8 mouse cellular contexts compared by ENCODE assay signal in genomic region chr8:124792708-124793107, GRCm38 (mm10). TPM values are rescaled to one million over a fixed set of nuclear protein-coding genes. Genes with fewer than 3 reads are reported as not detected.
A peak's percentile ranks its signal among the peaks of the same experiment; 100 is the strongest.
DNase-seq lines count a peak whose midpoint lies in the region; ATAC-seq and TF ChIP-seq lines count a peak whose summit lies in the region.

Gene Trim67 (plus strand): TSS chr8:124793092.

- under 1% methylated on average over 34 of the region's 39 CpGs for WGBS in midbrain, embryonic 14.5 days
- WGBS in stomach, postnatal 0 days, result 1% methylated on average over 33 of the region's 39 CpGs

- H3K4me2 ChIP-seq in midbrain, embryonic 14.5 days (ENCODE audit: low read length), result peak within 1 kb of the TSS; percentile 68
- peak within 1 kb of the TSS; percentile 96 for H3K4me2 ChIP-seq in stomach, postnatal 0 days (replicated peaks; ENCODE audit: low read depth)

- ATAC-seq in midbrain, embryonic 14.5 days (ENCODE audit: low FRiP score, low TSS enrichment), result peak; percentile 92
- ATAC-seq in stomach, postnatal 0 days (ENCODE audit: low FRiP score, low TSS enrichment), result peak; percentile 67

- no peak within 1 kb of the TSS for H3K4me3 ChIP-seq in C2C12 (ENCODE audit: insufficient read depth, poor library complexity, severe bottlenecking)
- H3K4me3 ChIP-seq in cortical plate, adult 2 months (ENCODE audit: insufficient read depth, low read length), result peak within 1 kb of the TSS; percentile 55
- peak within 1 kb of the TSS; percentile 83 for H3K4me3 ChIP-seq in midbrain, embryonic 14.5 days (replicated peaks; ENCODE audit: low read depth, low read length)
- peak within 1 kb of the TSS; percentile 51 for H3K4me3 ChIP-seq in stomach, postnatal 0 days (ENCODE audit: low read depth, low read length)

- no peak for TF ChIP-seq CTCF in C2C12 (IDR thresholded peaks at IDR 0.05; ENCODE audit: control insufficient read depth, insufficient read depth, insufficient read length)
- no peak for TF ChIP-seq CTCF in cortical plate, adult 2 months (IDR thresholded peaks at IDR 0.05; ENCODE audit: extremely low read depth, insufficient read depth, low read length)
- no peak for TF ChIP-seq CTCF in stomach, postnatal 0 days (IDR thresholded peaks at IDR 0.05; ENCODE audit: low read depth)

- peak; percentile 34; the same call in 1 of the 2 replicates for TF ChIP-seq POLR2A in cortical plate, adult 2 months (IDR thresholded peaks at IDR 0.05; ENCODE audit: extremely low read depth, insufficient read depth, low read length)

- TF ChIP-seq EP300 in stomach, postnatal 0 days (optimal IDR thresholded peaks at IDR 0.05), result no peak

- peak; percentile 99 for DNase-seq in MN1 (ENCODE audit: low spot score)
- peak; percentile 55 for DNase-seq in heart, postnatal 4 days
- peak; percentile 46 to 54 for DNase-seq in layer of hippocampus, postnatal 36 days
- peak; percentile 96 for DNase-seq in midbrain, embryonic 14.5 days
- peak; percentile 61 for DNase-seq in stomach, postnatal 0 days (ENCODE audit: low spot score)
- DNase-seq in spleen, postnatal 36 days (ENCODE audit: low spot score in 2 of 2), result no peak

- H3K79me3 ChIP-seq in C2C12 (ENCODE audit: low read depth), result no peaks in the 10 kb centered on the region

- no peaks in the 10 kb centered on the region for H3K79me2 ChIP-seq in C2C12 (ENCODE audit: control insufficient read depth, insufficient read depth)

- no peak within 1 kb of the TSS for H3K27ac ChIP-seq in cortical plate, adult 2 months (ENCODE audit: insufficient read depth, low read length)
- H3K27ac ChIP-seq in midbrain, embryonic 14.5 days (replicated peaks; ENCODE audit: low read depth, low read length), result peak within 1 kb of the TSS; percentile 97
- H3K27ac ChIP-seq in stomach, postnatal 0 days (replicated peaks), result 0 out of 2 replicates have a peak within 1 kb of the TSS, but pooled peaks have one; percentile 13

- no peaks in the 10 kb centered on the region for H3K9me3 ChIP-seq in midbrain, embryonic 14.5 days (ENCODE audit: control insufficient read depth, low read length)
- H3K9me3 ChIP-seq in stomach, postnatal 0 days (ENCODE audit: control insufficient read depth, low read length), result no peaks in the 10 kb centered on the region

- H3K9ac ChIP-seq in midbrain, embryonic 14.5 days (replicated peaks; ENCODE audit: low read length), result peak within 1 kb of the TSS; percentile 84
- H3K9ac ChIP-seq in stomach, postnatal 0 days (ENCODE audit: low read length), result no peak within 1 kb of the TSS

- H3K4me1 ChIP-seq in cortical plate, adult 2 months (ENCODE audit: control insufficient read depth, insufficient read depth, low read length), result 0 out of 2 replicates have a peak, but pooled peaks cover 2% of the 10 kb centered on the region
- H3K4me1 ChIP-seq in midbrain, embryonic 14.5 days (ENCODE audit: control insufficient read depth, insufficient read depth, low read length), result peaks cover 41% of the 10 kb centered on the region
- H3K4me1 ChIP-seq in stomach, postnatal 0 days (replicated peaks; ENCODE audit: control insufficient read depth, insufficient read depth), result 0 out of 2 replicates have a peak, but pooled peaks cover 4% of the 10 kb centered on the region

- peaks cover 58% of the 10 kb centered on the region for H3K27me3 ChIP-seq in C2C12 (ENCODE audit: control insufficient read depth, insufficient read depth, insufficient read length)
- peaks cover 17% of the 10 kb centered on the region; the same call in 1 of the 2 replicates for H3K27me3 ChIP-seq in midbrain, embryonic 14.5 days (ENCODE audit: control insufficient read depth, insufficient read depth, low read length)
- H3K27me3 ChIP-seq in stomach, postnatal 0 days (ENCODE audit: control insufficient read depth, insufficient read depth, low read length), result peaks cover 24% of the 10 kb centered on the region

- peak within 1 kb of the TSS; percentile 46 for H3ac ChIP-seq in C2C12 (ENCODE audit: control insufficient read depth, insufficient read length, low read depth)

- H3K36me3 ChIP-seq in C2C12 (ENCODE audit: control insufficient read depth, insufficient read depth), result no peaks in the 10 kb centered on the region
- no peaks in the 10 kb centered on the region for H3K36me3 ChIP-seq in midbrain, embryonic 14.5 days (ENCODE audit: control insufficient read depth, insufficient read depth, low read length)
- no peaks in the 10 kb centered on the region for H3K36me3 ChIP-seq in stomach, postnatal 0 days (ENCODE audit: control insufficient read depth, insufficient read depth, low read length)

TF ChIP-seq in C2C12, 6 proteins besides CTCF, POLR2A, EP300 and RAD21:
- TF ChIP-seq MYOG (IDR thresholded peaks at IDR 0.05; ENCODE audit: control insufficient read depth, extremely low read depth, insufficient read length) (no peak), MYOD1 (IDR thresholded peaks at IDR 0.05; ENCODE audit: control insufficient read depth, insufficient read length, low read depth) (no peak), FOSL1 (IDR thresholded peaks at IDR 0.05; ENCODE audit: insufficient read depth, low read length, poor library complexity, severe bottlenecking) (no peak), CEBPB (IDR thresholded peaks at IDR 0.05; ENCODE audit: low read depth) (no peak), MAX (IDR thresholded peaks at IDR 0.05) (no peak), USF1 (IDR thresholded peaks at IDR 0.05; ENCODE audit: low read depth) (no peak)
TF ChIP-seq in C2C12: peak in this region for 0.

RNA-seq across cellular contexts. Expression of gene Trim67, which starts in this region (rescaled TPM):
- polyA plus RNA-seq in C2C12 (2012; fragmentation: generic; extraction: Trizol), result not detected
- 1.3 and 1.4 TPM in 2 replicates for polyA plus RNA-seq in cortical plate, adult 2 months (2012; rRNA removed)
- total RNA-seq in heart, postnatal 4 days (2021), result under 1 TPM; 0.20 to 0.33 TPM
- total RNA-seq in layer of hippocampus, postnatal 36 days (2021), result 1 to 10 TPM; 3.1 to 3.9 TPM
- 31.1 and 31.9 TPM in 2 replicates for polyA plus RNA-seq in midbrain, embryonic 14.5 days (2014; fragmentation: Nextera tagmentation; extraction: Ambion mirVana)
- 0.23 and 0.33 TPM in 2 replicates for polyA plus RNA-seq in stomach, postnatal 0 days (2015; fragmentation: Nextera tagmentation; extraction: Ambion mirVana)

Comparison
In these comparisons a context has a peak if more than half of its experiments do, and no peak if none do; other contexts are left out.
1. RNA of gene Trim67 (polyA plus RNA-seq): 31.1 to 31.9 TPM in midbrain, embryonic 14.5 days; 1.3 to 1.4 TPM in cortical plate, adult 2 months, 0.23 to 0.33 TPM in stomach, postnatal 0 days and not detected in C2C12 (single experiment); every median in the first group is over 10 times any median in the second.
2. Peak in DNase-seq in heart, postnatal 4 days; RNA of the gene not detected or under 1 TPM.
3. Peak in DNase-seq, ATAC-seq, H3K4me3 ChIP-seq, H3K27ac ChIP-seq and H3K4me2 ChIP-seq in stomach, postnatal 0 days; RNA of the gene not detected or under 1 TPM.
4. DNase-seq: peak in MN1 (single experiment), layer of hippocampus, postnatal 36 days (2 of 2) and midbrain, embryonic 14.5 days (single experiment); none in spleen, postnatal 36 days (0 of 2).